Mouse (Mus musculus): ENCODE data around the gene Tnik. TPM values are rescaled to one million over a fixed set of nuclear protein-coding genes. Genes with fewer than 3 reads are reported as not detected.

Tnik gene
- polyA plus RNA-seq, 1 experiment from 2014 or later, result 15.9 TPM

DNA sequence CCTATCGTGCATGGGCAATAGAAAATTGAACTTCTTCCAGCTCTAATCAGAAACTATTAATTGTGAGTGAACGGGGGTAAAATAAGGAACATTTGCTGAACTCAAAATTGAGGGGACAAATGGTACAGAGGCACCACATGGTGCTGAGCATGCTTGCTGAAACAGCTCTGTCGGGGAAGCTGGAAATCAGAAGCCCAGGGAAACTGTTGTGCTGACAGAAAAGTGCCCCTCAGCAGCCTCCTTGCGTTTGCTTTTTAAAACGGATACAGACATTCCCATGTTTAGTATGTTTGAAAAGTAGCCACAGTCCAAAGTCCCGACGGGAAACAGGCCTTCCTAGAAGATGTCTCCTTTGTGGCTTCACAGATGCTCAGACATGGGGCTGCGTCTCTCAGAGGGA lies 77.1 kb downstream of the Tnik start:
- no peak for DNase-seq (ENCODE audit: low spot score)
- H3K4me2 ChIP-seq (ENCODE audit: low read depth, low read length), result no peak overlapping the region
- no peaks in the 10 kb centered on the region for H3K27me3 ChIP-seq (ENCODE audit: control insufficient read depth, insufficient read depth, low read length)
- H3K4me3 ChIP-seq (ENCODE audit: low read depth, low read length), result no peak overlapping the region
- no peak for ATAC-seq (replicated peaks; ENCODE audit: insufficient number of reproducible peaks, low FRiP score, low TSS enrichment, low read depth)
- H3K4me1 ChIP-seq (ENCODE audit: control insufficient read depth, insufficient read depth, low read length), result no peaks in the 10 kb centered on the region
- no peak overlapping the region for H3K9ac ChIP-seq (replicated peaks; ENCODE audit: low read length)
- H3K9me3 ChIP-seq (replicated peaks; ENCODE audit: control insufficient read depth, low read length), result no peaks in the 10 kb centered on the region
- WGBS, result 66% methylated on average over 8 of the region's 8 CpGs
- H3K36me3 ChIP-seq (replicated peaks; ENCODE audit: control insufficient read depth, insufficient read depth, low read depth, low read length), result no peaks in the 10 kb centered on the region
- no peak overlapping the region for H3K27ac ChIP-seq (replicated peaks; ENCODE audit: low read depth, low read length)

GRCm38 (mm10) chr3:28343204-28343603 lies 80.2 kb downstream of the Tnik start:
- ATAC-seq (replicated peaks; ENCODE audit: insufficient number of reproducible peaks, low FRiP score, low TSS enrichment, low read depth) (no peak), DNase-seq (ENCODE audit: low spot score) (no peak)
- WGBS, result 89% methylated on average over 3 of the region's 3 CpGs

GRCm38 (mm10) chr3:28343661-28344060 lies 80.6 kb downstream of the Tnik start:
- Histone ChIP-seq H3K9ac (replicated peaks; ENCODE audit: low read length) (no peak overlapping the region), H3K27me3 (ENCODE audit: control insufficient read depth, insufficient read depth, low read length) (no peaks in the 10 kb centered on the region), H3K4me1 (ENCODE audit: control insufficient read depth, insufficient read depth, low read length) (no peaks in the 10 kb centered on the region), H3K4me2 (ENCODE audit: low read depth, low read length) (no peak overlapping the region), H3K27ac (replicated peaks; ENCODE audit: low read depth, low read length) (no peak overlapping the region), H3K36me3 (replicated peaks; ENCODE audit: control insufficient read depth, insufficient read depth, low read depth, low read length) (no peaks in the 10 kb centered on the region), H3K4me3 (ENCODE audit: low read depth, low read length) (no peak overlapping the region), H3K9me3 (replicated peaks; ENCODE audit: control insufficient read depth, low read length) (no peaks in the 10 kb centered on the region)
- DNase-seq (ENCODE audit: low spot score) (no peak), ATAC-seq (replicated peaks; ENCODE audit: insufficient number of reproducible peaks, low FRiP score, low TSS enrichment, low read depth) (no peak)
- 86% methylated on average over 2 of the region's 2 CpGs for WGBS

More at GRCm38 (mm10) chr3:28343204-28343603, 80.2 kb downstream of the Tnik start:
- Histone ChIP-seq H3K9ac (replicated peaks; ENCODE audit: low read length) (no peak overlapping the region), H3K36me3 (replicated peaks; ENCODE audit: control insufficient read depth, insufficient read depth, low read depth, low read length) (no peaks in the 10 kb centered on the region), H3K4me3 (ENCODE audit: low read depth, low read length) (no peak overlapping the region), H3K27me3 (ENCODE audit: control insufficient read depth, insufficient read depth, low read length) (no peaks in the 10 kb centered on the region), H3K4me1 (ENCODE audit: control insufficient read depth, insufficient read depth, low read length) (no peaks in the 10 kb centered on the region), H3K27ac (replicated peaks; ENCODE audit: low read depth, low read length) (no peak overlapping the region), H3K9me3 (replicated peaks; ENCODE audit: control insufficient read depth, low read length) (no peaks in the 10 kb centered on the region), H3K4me2 (ENCODE audit: low read depth, low read length) (no peak overlapping the region)

DNA sequence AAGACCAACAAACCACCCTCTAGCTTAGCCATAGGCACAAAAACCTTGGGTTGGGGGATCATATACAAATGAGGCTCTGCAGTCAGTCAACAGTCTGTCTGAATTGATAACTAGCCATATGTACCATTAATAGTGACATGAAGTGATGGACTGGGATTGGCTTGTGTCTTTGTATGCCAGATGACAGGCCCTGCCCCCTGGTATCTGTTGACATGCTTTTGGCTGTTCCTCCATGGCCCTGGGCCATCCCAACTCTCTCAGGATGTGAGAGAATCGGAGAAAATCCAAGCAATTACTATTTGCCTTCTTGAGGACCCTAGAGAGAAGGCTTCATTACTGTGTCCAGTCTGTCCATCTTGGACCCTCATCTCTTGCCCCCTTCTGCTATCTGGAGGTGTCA lies 82.4 kb downstream of the Tnik start:
- H3K9me3 ChIP-seq (replicated peaks; ENCODE audit: control insufficient read depth, low read length), result no peaks in the 10 kb centered on the region
- H3K4me1 ChIP-seq (ENCODE audit: control insufficient read depth, insufficient read depth, low read length), result no peaks in the 10 kb centered on the region
- DNase-seq (ENCODE audit: low spot score) (no peak), ATAC-seq (replicated peaks; ENCODE audit: insufficient number of reproducible peaks, low FRiP score, low TSS enrichment, low read depth) (no peak)
- no peaks in the 10 kb centered on the region for H3K36me3 ChIP-seq (replicated peaks; ENCODE audit: control insufficient read depth, insufficient read depth, low read depth, low read length)
- WGBS, result 67% methylated on average over 1 of the region's 1 CpGs
- H3K27me3 ChIP-seq (ENCODE audit: control insufficient read depth, insufficient read depth, low read length), result no peaks in the 10 kb centered on the region
- no peak overlapping the region for H3K4me3 ChIP-seq (ENCODE audit: low read depth, low read length)
- no peak overlapping the region for H3K9ac ChIP-seq (replicated peaks; ENCODE audit: low read length)
- no peak overlapping the region for H3K27ac ChIP-seq (replicated peaks; ENCODE audit: low read depth, low read length)
- no peak overlapping the region for H3K4me2 ChIP-seq (ENCODE audit: low read depth, low read length)

GRCm38 (mm10) chr3:28345961-28346360 lies 82.9 kb downstream of the Tnik start:
- Histone ChIP-seq H3K27ac (replicated peaks; ENCODE audit: low read depth, low read length) (no peak overlapping the region), H3K4me3 (ENCODE audit: low read depth, low read length) (no peak overlapping the region), H3K9ac (replicated peaks; ENCODE audit: low read length) (no peak overlapping the region), H3K4me1 (ENCODE audit: control insufficient read depth, insufficient read depth, low read length) (no peaks in the 10 kb centered on the region), H3K36me3 (replicated peaks; ENCODE audit: control insufficient read depth, insufficient read depth, low read depth, low read length) (no peaks in the 10 kb centered on the region), H3K27me3 (ENCODE audit: control insufficient read depth, insufficient read depth, low read length) (no peaks in the 10 kb centered on the region), H3K4me2 (ENCODE audit: low read depth, low read length) (no peak overlapping the region), H3K9me3 (replicated peaks; ENCODE audit: control insufficient read depth, low read length) (no peaks in the 10 kb centered on the region)
- 89% methylated on average over 1 of the region's 1 CpGs for WGBS
- ATAC-seq (replicated peaks; ENCODE audit: insufficient number of reproducible peaks, low FRiP score, low TSS enrichment, low read depth) (no peak), DNase-seq (ENCODE audit: low spot score) (no peak)

DNA sequence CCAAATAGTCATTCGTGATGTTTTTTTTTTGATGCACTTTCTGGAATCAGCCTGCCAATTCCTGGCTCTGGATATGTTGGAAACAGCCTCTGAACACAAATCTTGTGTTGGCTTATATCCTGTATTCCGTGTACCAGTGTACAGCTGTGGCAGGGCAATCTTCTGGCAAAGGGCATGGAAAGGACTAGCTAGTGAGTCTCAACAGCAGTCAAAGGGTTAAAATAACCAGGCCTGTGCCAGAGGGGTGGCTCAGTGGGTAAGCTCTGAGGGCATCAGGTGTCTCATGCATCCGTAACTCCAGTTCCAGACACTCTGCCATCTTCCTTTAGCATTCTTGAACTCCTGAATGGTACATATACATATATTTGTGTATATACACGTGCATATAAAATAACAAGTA lies 83.5 kb downstream of the Tnik start:
- no peak for ATAC-seq (replicated peaks; ENCODE audit: insufficient number of reproducible peaks, low FRiP score, low TSS enrichment, low read depth)
- H3K9ac ChIP-seq (replicated peaks; ENCODE audit: low read length), result no peak overlapping the region
- no peaks in the 10 kb centered on the region for H3K27me3 ChIP-seq (ENCODE audit: control insufficient read depth, insufficient read depth, low read length)
- H3K27ac ChIP-seq (replicated peaks; ENCODE audit: low read depth, low read length), result no peak overlapping the region
- H3K4me3 ChIP-seq (ENCODE audit: low read depth, low read length), result no peak overlapping the region
- no peaks in the 10 kb centered on the region for H3K9me3 ChIP-seq (replicated peaks; ENCODE audit: control insufficient read depth, low read length)
- DNase-seq (ENCODE audit: low spot score), result no peak
- no peaks in the 10 kb centered on the region for H3K4me1 ChIP-seq (ENCODE audit: control insufficient read depth, insufficient read depth, low read length)
- H3K36me3 ChIP-seq (replicated peaks; ENCODE audit: control insufficient read depth, insufficient read depth, low read depth, low read length), result no peaks in the 10 kb centered on the region
- 79% methylated on average over 4 of the region's 4 CpGs for WGBS
- no peak overlapping the region for H3K4me2 ChIP-seq (ENCODE audit: low read depth, low read length)

- no peak for DNase-seq (ENCODE audit: low spot score)
- ATAC-seq (replicated peaks; ENCODE audit: insufficient number of reproducible peaks, low FRiP score, low TSS enrichment, low read depth), result no peak
- H3K36me3 ChIP-seq (replicated peaks; ENCODE audit: control insufficient read depth, insufficient read depth, low read depth, low read length), result no peaks in the 10 kb centered on the region
- H3K27me3 ChIP-seq (ENCODE audit: control insufficient read depth, insufficient read depth, low read length), result no peaks in the 10 kb centered on the region
- no peaks in the 10 kb centered on the region for H3K4me1 ChIP-seq (ENCODE audit: control insufficient read depth, insufficient read depth, low read length)
- no peak overlapping the region for H3K4me2 ChIP-seq (ENCODE audit: low read depth, low read length)
- WGBS, result 85% methylated on average over 1 of the region's 1 CpGs
- no peak overlapping the region for H3K27ac ChIP-seq (replicated peaks; ENCODE audit: low read depth, low read length)
- H3K9ac ChIP-seq (replicated peaks; ENCODE audit: low read length), result no peak overlapping the region
- no peak overlapping the region for H3K4me3 ChIP-seq (ENCODE audit: low read depth, low read length)
- H3K9me3 ChIP-seq (replicated peaks; ENCODE audit: control insufficient read depth, low read length), result no peaks in the 10 kb centered on the region
Observed at GRCm38 (mm10) chr3:28348746-28349145, 85.7 kb downstream of the Tnik start.

DNA sequence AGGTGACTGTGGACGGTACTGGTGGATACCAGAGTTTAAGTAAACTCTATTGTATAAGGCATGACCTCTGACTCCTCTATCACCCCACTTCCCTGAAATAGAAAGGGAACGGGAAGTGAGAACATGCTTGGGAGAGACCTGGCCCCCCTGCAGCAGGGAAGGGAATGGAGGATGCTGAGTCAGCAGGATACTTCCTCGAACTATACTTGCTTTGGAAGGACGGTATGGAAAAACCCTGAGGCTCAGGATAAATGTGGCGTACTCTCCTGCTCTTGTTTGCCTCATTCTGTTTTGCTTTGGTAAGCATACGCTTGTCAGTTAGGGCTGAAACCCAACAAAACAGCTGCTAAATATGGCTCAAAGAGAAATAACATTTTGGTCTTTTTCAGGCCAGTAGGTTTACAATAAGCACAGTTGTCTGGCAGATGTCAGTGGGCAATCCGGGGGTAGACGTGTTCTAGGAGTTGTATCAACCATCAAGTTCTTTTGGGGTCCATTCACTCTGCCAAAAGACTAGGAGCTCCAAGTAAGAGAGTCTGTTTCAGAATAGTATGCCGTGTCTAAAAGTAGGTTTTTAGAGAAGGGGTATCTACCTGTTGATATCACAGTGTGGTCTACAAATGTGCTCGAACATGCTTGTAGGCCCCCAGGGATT lies 87.3 kb downstream of the Tnik start:
- no peak overlapping the region for H3K4me2 ChIP-seq (ENCODE audit: low read depth, low read length)
- no peaks in the 10 kb centered on the region for H3K36me3 ChIP-seq (replicated peaks; ENCODE audit: control insufficient read depth, insufficient read depth, low read depth, low read length)
- H3K9me3 ChIP-seq (replicated peaks; ENCODE audit: control insufficient read depth, low read length), result no peaks in the 10 kb centered on the region
- no peak overlapping the region for H3K4me3 ChIP-seq (ENCODE audit: low read depth, low read length)
- H3K27me3 ChIP-seq (ENCODE audit: control insufficient read depth, insufficient read depth, low read length), result no peaks in the 10 kb centered on the region
- no peak for DNase-seq (ENCODE audit: low spot score)
- no peak for ATAC-seq (replicated peaks; ENCODE audit: insufficient number of reproducible peaks, low FRiP score, low TSS enrichment, low read depth)
- no peaks in the 10 kb centered on the region for H3K4me1 ChIP-seq (ENCODE audit: control insufficient read depth, insufficient read depth, low read length)
- WGBS, result 73% methylated on average over 10 of the region's 10 CpGs
- H3K9ac ChIP-seq (replicated peaks; ENCODE audit: low read length), result no peak overlapping the region
- H3K27ac ChIP-seq (replicated peaks; ENCODE audit: low read depth, low read length), result no peak overlapping the region

Data from embryonic facial prominence, embryonic 11.5 days (tissue).